Mouse (Mus musculus): ENCODE measurements around the gene E130114P18Rik. TPM values are rescaled to one million over a fixed set of nuclear protein-coding genes. Genes with fewer than 3 reads are reported as not detected.

E130114P18Rik gene
- polyA plus RNA-seq, 1 experiment from 2014 or later, result 0.79 TPM

DNA sequence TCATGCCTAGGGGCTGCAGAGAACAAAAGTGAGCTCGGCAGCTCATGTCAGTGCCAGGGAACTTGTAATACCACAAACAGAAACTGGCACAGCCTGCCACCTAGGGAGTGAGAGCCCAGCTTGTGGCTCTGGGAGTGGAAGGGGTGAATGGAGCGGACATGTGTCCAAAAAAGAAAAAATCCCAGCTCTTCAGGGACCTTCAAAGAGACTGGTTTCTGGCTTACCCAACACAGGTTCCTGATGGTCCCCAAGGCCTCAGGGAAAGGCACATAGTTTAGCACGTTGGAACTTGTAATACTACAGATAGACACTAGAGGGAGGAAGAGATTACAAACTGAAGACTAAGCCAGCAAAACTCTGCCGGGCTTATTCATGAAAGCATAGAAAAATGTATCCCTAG, 213.2 kb downstream of the E130114P18Rik start:
- 41% methylated on average over 4 of the region's 4 CpGs for whole genome bisulfite sequencing
- Histone ChIP-seq H3K27ac (ENCODE audit: low read length) (no peak overlapping the region), H3K9ac (ENCODE audit: low read length) (no peak overlapping the region), H3K36me3 (ENCODE audit: control insufficient read depth, insufficient read depth, low read length) (no peaks in the 10 kb centered on the region), H3K4me2 (ENCODE audit: low read depth, low read length) (no peak overlapping the region), H3K4me1 (replicated peaks; ENCODE audit: control insufficient read depth, insufficient read depth, low read length) (no peaks in the 10 kb centered on the region), H3K4me3 (ENCODE audit: low read length) (no peak overlapping the region), H3K9me3 (ENCODE audit: control insufficient read depth, low read length) (no peaks in the 10 kb centered on the region), H3K27me3 (ENCODE audit: control insufficient read depth, insufficient read depth, low read depth, low read length) (no peaks in the 10 kb centered on the region)
- no peak for ATAC-seq (ENCODE audit: low read depth)

DNA sequence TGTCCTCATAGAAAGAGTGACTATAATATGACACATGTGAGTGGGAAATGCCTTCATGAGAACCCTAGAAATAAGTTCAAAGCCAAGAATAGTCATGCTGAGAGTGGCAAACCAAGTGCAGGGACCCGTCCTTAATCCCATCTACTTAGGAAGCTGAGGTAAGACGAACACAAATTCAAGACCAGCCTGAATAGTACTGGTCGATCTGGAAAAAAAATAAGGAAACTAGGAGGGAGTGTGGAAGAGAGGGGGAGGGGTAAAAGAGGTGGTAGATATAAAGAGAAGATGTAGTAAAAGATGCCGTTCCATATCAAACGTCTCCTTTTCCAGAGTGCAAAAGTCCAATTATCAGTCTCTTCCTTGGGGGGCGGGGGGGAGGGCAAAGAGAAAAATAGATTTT, 213.7 kb downstream of the E130114P18Rik start:
- Histone ChIP-seq H3K4me3 (ENCODE audit: low read length) (no peak overlapping the region), H3K9me3 (ENCODE audit: control insufficient read depth, low read length) (no peaks in the 10 kb centered on the region), H3K4me1 (replicated peaks; ENCODE audit: control insufficient read depth, insufficient read depth, low read length) (no peaks in the 10 kb centered on the region), H3K9ac (ENCODE audit: low read length) (no peak overlapping the region), H3K36me3 (ENCODE audit: control insufficient read depth, insufficient read depth, low read length) (no peaks in the 10 kb centered on the region), H3K27ac (ENCODE audit: low read length) (no peak overlapping the region), H3K4me2 (ENCODE audit: low read depth, low read length) (no peak overlapping the region), H3K27me3 (ENCODE audit: control insufficient read depth, insufficient read depth, low read depth, low read length) (no peaks in the 10 kb centered on the region)
- WGBS, result 78% methylated on average over 6 of the region's 6 CpGs
- no peak for ATAC-seq (ENCODE audit: low read depth)

DNA sequence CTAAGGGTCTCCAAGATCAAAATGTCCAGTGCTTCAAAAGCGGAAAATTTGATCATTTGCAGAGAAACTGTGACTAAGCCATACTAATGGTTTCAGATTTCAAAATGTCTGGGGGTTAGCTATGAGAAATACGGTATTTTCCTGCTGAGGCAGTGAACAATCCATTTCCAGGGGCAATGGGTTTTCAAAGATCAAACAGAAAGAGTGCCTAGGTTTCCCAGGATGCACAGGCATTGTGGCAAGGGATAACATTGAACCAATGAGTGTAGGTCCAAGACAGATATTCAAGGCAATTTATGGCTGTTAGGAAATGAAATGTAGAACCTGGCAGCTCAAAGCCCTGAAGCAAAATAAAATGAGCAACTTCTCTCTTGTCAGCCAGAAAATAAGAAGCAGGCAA, 220.3 kb downstream of the E130114P18Rik start:
- Histone ChIP-seq H3K9ac (ENCODE audit: low read length) (no peak overlapping the region), H3K27ac (ENCODE audit: low read length) (no peak overlapping the region), H3K4me1 (replicated peaks; ENCODE audit: control insufficient read depth, insufficient read depth, low read length) (no peaks in the 10 kb centered on the region), H3K4me2 (ENCODE audit: low read depth, low read length) (no peak overlapping the region), H3K9me3 (ENCODE audit: control insufficient read depth, low read length) (no peaks in the 10 kb centered on the region), H3K36me3 (ENCODE audit: control insufficient read depth, insufficient read depth, low read length) (no peaks in the 10 kb centered on the region), H3K27me3 (ENCODE audit: control insufficient read depth, insufficient read depth, low read depth, low read length) (no peaks in the 10 kb centered on the region), H3K4me3 (ENCODE audit: low read length) (no peak overlapping the region)
- ATAC-seq (ENCODE audit: low read depth), result no peak
- WGBS, result 64% methylated on average over 2 of the region's 2 CpGs

DNA sequence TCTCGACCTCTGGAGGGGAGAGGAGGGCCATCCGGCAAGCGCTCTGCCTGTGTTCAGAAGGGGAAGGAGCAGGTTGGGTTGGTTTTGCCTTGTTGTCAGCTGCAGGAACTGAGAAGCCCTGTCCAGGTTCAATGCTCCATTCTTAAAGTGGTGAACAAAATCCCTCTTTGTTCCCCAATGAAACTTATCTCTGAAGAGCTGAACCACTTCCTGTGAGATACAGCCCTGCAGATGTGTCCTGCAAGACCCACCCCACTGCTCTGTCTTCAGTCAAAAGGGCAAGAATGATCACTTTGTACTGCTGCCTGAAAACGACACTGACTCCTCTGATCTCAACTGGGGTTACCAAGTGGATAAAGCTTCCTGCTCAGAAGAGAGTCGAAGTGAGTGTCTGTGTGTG, 233.9 kb downstream of the E130114P18Rik start:
- 27% methylated on average over 5 of the region's 5 CpGs for WGBS
- Histone ChIP-seq H3K4me2 (ENCODE audit: low read depth, low read length) (no peak overlapping the region), H3K27me3 (ENCODE audit: control insufficient read depth, insufficient read depth, low read depth, low read length) (no peaks in the 10 kb centered on the region), H3K4me3 (ENCODE audit: low read length) (no peak overlapping the region), H3K36me3 (ENCODE audit: control insufficient read depth, insufficient read depth, low read length) (no peaks in the 10 kb centered on the region), H3K4me1 (replicated peaks; ENCODE audit: control insufficient read depth, insufficient read depth, low read length) (peaks cover 7% of the 10 kb centered on the region), H3K9ac (ENCODE audit: low read length) (no peak overlapping the region), H3K27ac (ENCODE audit: low read length) (peak overlapping the region; percentile 20; the same call in 1 of the 2 replicates), H3K9me3 (ENCODE audit: control insufficient read depth, low read length) (no peaks in the 10 kb centered on the region)
- ATAC-seq (ENCODE audit: low read depth), result peak; percentile 68

DNA sequence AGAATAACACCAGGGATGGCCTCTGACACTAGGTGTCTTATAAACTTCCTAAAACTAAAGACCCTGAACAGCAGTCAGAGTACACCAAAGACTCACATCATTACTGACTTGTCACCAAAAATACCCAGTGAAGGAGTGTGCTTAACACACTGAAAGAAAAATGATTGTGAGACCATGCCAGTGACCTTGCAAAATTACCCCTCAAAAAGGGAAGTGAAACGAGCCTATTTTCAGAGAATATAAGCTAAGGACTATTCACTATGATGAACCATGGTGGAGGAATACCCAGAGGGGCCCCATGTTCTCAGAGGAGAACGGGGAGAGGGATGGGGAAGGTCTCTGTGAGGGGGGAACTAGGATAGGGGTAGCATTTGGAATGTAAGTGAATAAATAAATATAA, 245.8 kb downstream of the E130114P18Rik start:
- no peak overlapping the region for H3K9ac ChIP-seq (ENCODE audit: low read length)
- no peak overlapping the region for H3K27ac ChIP-seq (ENCODE audit: low read length)
- no peaks in the 10 kb centered on the region; the same call in 1 of the 2 replicates for H3K4me1 ChIP-seq (replicated peaks; ENCODE audit: control insufficient read depth, insufficient read depth, low read length)
- H3K4me2 ChIP-seq (ENCODE audit: low read depth, low read length), result no peak overlapping the region
- no peak for ATAC-seq (ENCODE audit: low read depth)
- WGBS, result 54% methylated on average over 2 of the region's 2 CpGs
- H3K4me3 ChIP-seq (ENCODE audit: low read length), result no peak overlapping the region
- no peaks in the 10 kb centered on the region for H3K36me3 ChIP-seq (ENCODE audit: control insufficient read depth, insufficient read depth, low read length)
- H3K9me3 ChIP-seq (ENCODE audit: control insufficient read depth, low read length), result no peaks in the 10 kb centered on the region
- H3K27me3 ChIP-seq (ENCODE audit: control insufficient read depth, insufficient read depth, low read depth, low read length), result no peaks in the 10 kb centered on the region

DNA sequence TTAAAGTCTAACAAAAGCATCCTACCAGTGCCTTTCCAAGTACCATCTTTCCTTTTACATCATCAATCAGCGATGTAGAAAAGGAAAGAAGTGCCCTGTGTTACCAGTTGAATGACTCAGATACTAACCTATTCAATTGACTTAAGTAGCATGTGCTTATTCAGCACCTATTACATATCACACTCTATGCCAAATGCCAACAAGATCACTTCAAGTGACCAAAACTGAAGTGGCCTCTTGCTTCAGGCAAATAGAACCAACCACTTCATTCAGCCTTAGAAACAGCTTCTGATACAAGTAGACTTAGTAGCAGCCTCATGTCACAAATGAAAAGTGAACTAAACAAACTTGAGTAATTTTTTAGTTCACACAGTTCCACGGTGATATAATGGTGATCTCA, 249.4 kb downstream of the E130114P18Rik start:
- Histone ChIP-seq H3K9me3 (ENCODE audit: control insufficient read depth, low read length) (no peaks in the 10 kb centered on the region), H3K4me3 (ENCODE audit: low read length) (no peak overlapping the region), H3K36me3 (ENCODE audit: control insufficient read depth, insufficient read depth, low read length) (no peaks in the 10 kb centered on the region), H3K27ac (ENCODE audit: low read length) (no peak overlapping the region), H3K4me2 (ENCODE audit: low read depth, low read length) (no peak overlapping the region), H3K4me1 (replicated peaks; ENCODE audit: control insufficient read depth, insufficient read depth, low read length) (no peaks in the 10 kb centered on the region; the same call in 1 of the 2 replicates), H3K9ac (ENCODE audit: low read length) (no peak overlapping the region), H3K27me3 (ENCODE audit: control insufficient read depth, insufficient read depth, low read depth, low read length) (no peaks in the 10 kb centered on the region)
- WGBS, result 55% methylated on average over 2 of the region's 2 CpGs
- ATAC-seq (ENCODE audit: low read depth), result peak; percentile 76

Other genes with a start within 250 kb of the E130114P18Rik start
- gene Nfia, start 5.3 kb downstream of the E130114P18Rik start, polyA plus RNA-seq (2015; fragmentation: Nextera tagmentation; extraction: Ambion mirVana), result 48.3 and 52.9 TPM in 2 replicates